ENCODE assay signal across 9 mouse cellular contexts in the genomic region with DNA sequence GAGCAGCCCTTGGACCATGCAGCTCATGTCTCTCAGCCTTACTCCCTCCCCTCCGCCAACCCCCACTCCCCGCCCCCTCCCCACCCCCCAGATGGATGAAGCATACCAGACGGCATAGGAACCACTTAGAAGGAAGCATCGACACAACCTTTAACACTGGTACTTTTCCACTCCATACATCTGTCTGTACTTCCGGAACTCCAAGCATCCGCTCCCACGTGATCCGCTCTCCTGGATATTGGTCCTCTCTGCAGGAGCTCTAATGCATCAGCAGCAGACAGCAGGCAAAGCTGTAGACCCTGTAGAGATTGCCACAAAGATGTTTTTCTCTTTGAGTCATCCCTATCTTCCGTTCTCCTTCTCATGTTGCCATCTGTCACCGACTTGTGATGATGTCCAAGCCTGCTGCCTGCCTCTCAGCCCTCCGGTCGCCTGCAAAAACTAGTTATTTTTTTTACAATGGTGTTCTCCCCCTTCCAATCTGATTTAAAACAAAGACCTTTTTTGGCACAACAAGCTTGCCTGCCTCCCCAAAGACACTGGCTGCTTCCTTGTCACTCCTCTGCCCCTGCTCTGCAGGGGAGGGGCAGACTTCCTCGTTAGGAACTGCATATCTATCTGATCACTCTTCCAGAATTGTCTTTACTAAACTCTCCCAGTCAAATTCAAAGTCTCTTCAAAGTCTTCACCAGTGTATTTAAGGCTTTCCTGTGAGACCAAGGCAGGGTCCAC.
DNase-seq lines count a peak whose midpoint lies in the region; ATAC-seq and TF ChIP-seq lines count a peak whose summit lies in the region.
"Had no signal": no experiment of that assay in that cellular context is flagged by ENCODE, and none has a peak within 500 bp of the region (broad histone marks: within the 10 kb centered on the region; RNA-seq: fewer than 3 reads in every experiment).

No protein-coding gene starts in this region.

- ATAC-seq in liver, postnatal 0 days = no peak
- peak; percentile 73 for ATAC-seq in hindbrain, embryonic 13.5 days (ENCODE audit: low FRiP score)
- ATAC-seq in midbrain, embryonic 14.5 days (ENCODE audit: low FRiP score, low TSS enrichment) = no peak

- TF ChIP-seq EP300 in liver, postnatal 0 days (IDR thresholded peaks at IDR 0.05; ENCODE audit: low read depth) = no peak

- H3K27ac ChIP-seq in liver, postnatal 0 days (ENCODE audit: low read depth) = no peak overlapping the region
- H3K27ac ChIP-seq in hindbrain, embryonic 13.5 days = peak overlapping the region; percentile 65
- H3K27ac ChIP-seq in midbrain, embryonic 14.5 days (replicated peaks; ENCODE audit: low read depth, low read length) = no peak overlapping the region
- no peak overlapping the region for H3K27ac ChIP-seq in thymus, adult 2 months (ENCODE audit: control insufficient read depth, insufficient read depth, low read length)

- no peaks in the 10 kb centered on the region for H3K4me1 ChIP-seq in liver, postnatal 0 days (ENCODE audit: insufficient read depth)
- H3K4me1 ChIP-seq in hindbrain, embryonic 13.5 days (replicated peaks) = peaks cover 14% of the 10 kb centered on the region
- H3K4me1 ChIP-seq in midbrain, embryonic 14.5 days (ENCODE audit: control insufficient read depth, insufficient read depth, low read length) = no peaks in the 10 kb centered on the region
- 0 out of 2 replicates have a peak, but pooled peaks cover 3% of the 10 kb centered on the region for H3K4me1 ChIP-seq in thymus, adult 2 months (replicated peaks; ENCODE audit: control insufficient read depth, insufficient read depth, low read length)

- no peak for TF ChIP-seq CTCF in liver, postnatal 0 days (IDR thresholded peaks at IDR 0.05; ENCODE audit: low read depth)
- no peak for TF ChIP-seq CTCF in thymus, adult 2 months (IDR thresholded peaks at IDR 0.05; ENCODE audit: borderline replicate concordance, control insufficient read depth, extremely low read depth, insufficient read depth, low read length, poor library complexity)

- peak; percentile 20 for DNase-seq in liver
- DNase-seq in liver, postnatal 0 days = no peak
- DNase-seq in cerebellum, postnatal 25 days = peak; percentile 39 to 41
- DNase-seq in layer of hippocampus, postnatal 25 days (ENCODE audit: extremely low spot score in 1 of 2, low spot score in 1 of 2) = peak; percentile 18 to 24
- DNase-seq in midbrain, embryonic 14.5 days = peak; percentile 64
- no peak for DNase-seq in thymus, adult 2 months
- DNase-seq in spleen, postnatal 4 days (ENCODE audit: low spot score in 2 of 2) = no peak

- H3K4me2 ChIP-seq in liver, postnatal 0 days (ENCODE audit: low read depth, low read length) = no peak overlapping the region
- H3K4me2 ChIP-seq in hindbrain, embryonic 13.5 days = peak overlapping the region; percentile 41
- H3K4me2 ChIP-seq in midbrain, embryonic 14.5 days (ENCODE audit: low read length) = peak overlapping the region; percentile 27; the same call in 1 of the 2 replicates

- TF ChIP-seq POLR2A in thymus, adult 2 months (IDR thresholded peaks at IDR 0.05; ENCODE audit: control insufficient read depth, extremely low read depth, insufficient read depth, low read length, poor library complexity) = no peak

- H3K9me3 ChIP-seq in liver, postnatal 0 days (ENCODE audit: low read length) = no peaks in the 10 kb centered on the region
- H3K9me3 ChIP-seq in hindbrain, embryonic 13.5 days = no peaks in the 10 kb centered on the region
- no peaks in the 10 kb centered on the region for H3K9me3 ChIP-seq in midbrain, embryonic 14.5 days (ENCODE audit: control insufficient read depth, low read length)

- WGBS in liver, postnatal 0 days (ENCODE audit: insufficient replicate concordance) = 21% methylated on average over 13 of the region's 13 CpGs
- WGBS in hindbrain, embryonic 13.5 days = 19% methylated on average over 13 of the region's 13 CpGs
- 34% methylated on average over 13 of the region's 13 CpGs for WGBS in midbrain, embryonic 14.5 days
- WGBS in thymus, adult 2 months = 42% methylated on average over 13 of the region's 13 CpGs

- no peak overlapping the region for H3K4me3 ChIP-seq in liver, postnatal 0 days (ENCODE audit: low read depth, low read length)
- H3K4me3 ChIP-seq in hindbrain, embryonic 13.5 days = peak overlapping the region; percentile 8; the same call in 1 of the 2 replicates
- no peak overlapping the region for H3K4me3 ChIP-seq in midbrain, embryonic 14.5 days (replicated peaks; ENCODE audit: low read depth, low read length)
- H3K4me3 ChIP-seq in thymus, adult 2 months (ENCODE audit: control insufficient read depth, insufficient read depth, low read length) = no peak overlapping the region
- H3K4me3 ChIP-seq: megakaryocyte, embryonic 14.5 days had no signal

- H3K36me3 ChIP-seq in liver, postnatal 0 days (replicated peaks; ENCODE audit: insufficient read depth, low read length) = no peaks in the 10 kb centered on the region
- H3K36me3 ChIP-seq in hindbrain, embryonic 13.5 days = no peaks in the 10 kb centered on the region
- H3K36me3 ChIP-seq in midbrain, embryonic 14.5 days (ENCODE audit: control insufficient read depth, insufficient read depth, low read length) = no peaks in the 10 kb centered on the region
- no peaks in the 10 kb centered on the region for H3K36me3 ChIP-seq in thymus, adult 2 months (ENCODE audit: control insufficient read depth, insufficient read depth, low read length)

- no peaks in the 10 kb centered on the region for H3K27me3 ChIP-seq in liver, postnatal 0 days (ENCODE audit: insufficient read depth, low read length)
- no peaks in the 10 kb centered on the region for H3K27me3 ChIP-seq in hindbrain, embryonic 13.5 days
- H3K27me3 ChIP-seq in midbrain, embryonic 14.5 days (ENCODE audit: control insufficient read depth, insufficient read depth, low read length) = no peaks in the 10 kb centered on the region
- no peaks in the 10 kb centered on the region for H3K27me3 ChIP-seq in thymus, adult 2 months (ENCODE audit: control insufficient read depth, insufficient read depth, low read length)

- no peak overlapping the region for H3K9ac ChIP-seq in liver, postnatal 0 days (replicated peaks)
- H3K9ac ChIP-seq in hindbrain, embryonic 13.5 days = peak overlapping the region; percentile 58
- H3K9ac ChIP-seq in midbrain, embryonic 14.5 days (replicated peaks; ENCODE audit: low read length) = no peak overlapping the region

Comparison
In these comparisons a context has a peak if more than half of its experiments do, and no peak if none do; other contexts are left out.
1. DNase-seq: peak in liver (single experiment), cerebellum, postnatal 25 days (2 of 2), layer of hippocampus, postnatal 25 days (2 of 2) and midbrain, embryonic 14.5 days (single experiment); none in liver, postnatal 0 days (single experiment), thymus, adult 2 months (single experiment) and spleen, postnatal 4 days (0 of 2).